Mouse (Mus musculus): ENCODE measurements around the gene Fam129a. TPM values are rescaled to one million over a fixed set of nuclear protein-coding genes. Genes with fewer than 3 reads are reported as not detected.

The Fam129a gene
- polyA plus RNA-seq, 1 experiment from 2014 or later, result 4.6 TPM

DNA sequence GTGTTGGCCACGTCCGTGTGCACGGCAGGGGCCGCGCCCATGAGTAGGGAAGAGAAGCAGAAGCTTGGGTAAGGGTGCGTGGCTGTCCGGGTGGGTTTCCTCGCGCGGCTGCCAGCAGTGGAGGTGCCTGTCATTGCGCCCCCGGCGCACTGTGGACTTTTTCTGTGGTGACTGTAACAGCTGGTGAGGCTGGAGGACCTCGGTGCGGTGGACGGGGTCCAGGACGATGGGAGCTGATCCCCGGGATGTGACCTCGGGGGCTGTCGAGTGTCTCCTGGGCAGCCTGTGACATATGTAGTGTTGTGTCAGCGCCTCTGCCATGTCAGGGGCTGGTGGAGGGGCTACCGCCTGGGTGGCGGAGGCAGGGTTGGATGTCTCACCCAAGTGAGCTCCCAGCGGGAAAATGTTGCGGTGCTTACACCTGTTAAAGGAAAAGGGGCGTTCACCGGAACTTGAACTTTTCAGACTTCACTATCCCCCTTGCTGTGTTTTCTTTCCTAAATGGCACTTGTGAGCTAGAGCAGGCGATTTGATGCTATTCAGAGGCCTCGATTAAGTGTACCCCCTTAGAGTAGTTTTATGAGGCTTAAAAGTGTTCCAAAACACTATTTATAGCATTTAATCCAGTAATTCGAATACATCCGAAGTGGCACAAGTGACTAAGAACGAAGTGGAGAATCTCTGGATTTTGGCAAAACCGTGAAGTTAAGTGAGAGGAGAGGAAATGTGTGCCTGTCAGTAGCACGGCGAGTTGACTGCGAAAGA lies 184.9 kb downstream of the Fam129a start:
- TF ChIP-seq CTCF (IDR thresholded peaks at IDR 0.05; ENCODE audit: low read depth), result no peak
- H3K9ac ChIP-seq, result peak overlapping the region; percentile 69
- peak overlapping the region; percentile 93 for H3K4me2 ChIP-seq
- 4% methylated on average over 36 of the region's 36 CpGs for WGBS
- H3K4me3 ChIP-seq (ENCODE audit: low read depth, low read length), result peak overlapping the region; percentile 90
- DNase-seq (peak; percentile 12), ATAC-seq (ENCODE audit: insufficient read depth) (no peak)
- H3K27me3 ChIP-seq (ENCODE audit: insufficient read depth, low read length), result no peaks in the 10 kb centered on the region
- H3K4me1 ChIP-seq (ENCODE audit: insufficient read depth), result peaks cover 16% of the 10 kb centered on the region
- peak overlapping the region; percentile 75 for H3K27ac ChIP-seq (ENCODE audit: low read depth)
- peaks cover 6% of the 10 kb centered on the region for H3K36me3 ChIP-seq (ENCODE audit: insufficient read depth)
- no peaks in the 10 kb centered on the region for H3K9me3 ChIP-seq (ENCODE audit: low read depth, low read length)

DNA sequence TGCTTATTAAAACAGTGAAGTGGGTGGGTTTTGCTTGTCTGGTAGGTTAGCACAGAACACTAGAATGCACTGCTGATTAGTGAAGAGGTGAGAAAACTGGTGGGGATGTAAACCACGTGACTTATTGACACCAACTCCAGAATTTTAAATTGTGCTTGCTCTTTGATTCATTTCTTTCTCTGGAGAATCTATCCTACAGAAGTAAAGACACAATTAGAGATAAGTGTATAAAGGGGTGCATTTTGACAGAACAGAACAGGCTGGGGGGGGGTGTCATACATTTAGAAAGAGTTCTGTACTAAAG lies 185.4 kb downstream of the Fam129a start:
- Histone ChIP-seq H3K4me3 (ENCODE audit: low read depth, low read length) (peak overlapping the region; percentile 90), H3K27ac (ENCODE audit: low read depth) (no peak overlapping the region), H3K9ac (peak overlapping the region; percentile 69), H3K4me1 (ENCODE audit: insufficient read depth) (peaks cover 16% of the 10 kb centered on the region), H3K36me3 (ENCODE audit: insufficient read depth) (peaks cover 12% of the 10 kb centered on the region), H3K27me3 (ENCODE audit: insufficient read depth, low read length) (no peaks in the 10 kb centered on the region), H3K9me3 (ENCODE audit: low read depth, low read length) (no peaks in the 10 kb centered on the region), H3K4me2 (peak overlapping the region; percentile 93)
- DNase-seq (no peak), ATAC-seq (ENCODE audit: insufficient read depth) (no peak)
- 26% methylated on average over 1 of the region's 1 CpGs for WGBS
- TF ChIP-seq CTCF (IDR thresholded peaks at IDR 0.05; ENCODE audit: low read depth), result no peak

DNA sequence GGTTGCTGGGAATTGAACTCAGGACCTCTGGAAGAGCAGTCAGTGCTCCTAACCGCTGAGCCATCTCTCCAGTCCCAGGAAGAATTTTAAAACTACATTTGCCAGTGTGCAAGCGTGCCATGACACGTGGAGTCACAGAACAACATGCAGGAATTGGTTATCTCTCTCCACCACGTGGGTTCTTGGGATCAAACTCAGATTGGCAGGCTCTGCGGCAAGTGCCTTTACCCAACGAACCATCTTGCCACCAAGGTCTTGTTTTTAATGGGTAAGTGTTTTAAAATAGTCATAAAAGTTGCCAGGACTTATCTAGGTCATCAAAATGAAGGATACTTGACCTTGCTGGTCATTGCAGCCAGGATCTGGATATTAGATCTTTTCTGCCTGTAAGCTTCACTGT lies 187.3 kb downstream of the Fam129a start:
- Histone ChIP-seq H3K4me2 (no peak overlapping the region), H3K9ac (no peak overlapping the region), H3K27me3 (ENCODE audit: insufficient read depth, low read length) (no peaks in the 10 kb centered on the region), H3K27ac (ENCODE audit: low read depth) (no peak overlapping the region), H3K9me3 (ENCODE audit: low read depth, low read length) (no peaks in the 10 kb centered on the region), H3K4me3 (ENCODE audit: low read depth, low read length) (no peak overlapping the region), H3K4me1 (ENCODE audit: insufficient read depth) (peaks cover 12% of the 10 kb centered on the region), H3K36me3 (ENCODE audit: insufficient read depth) (peaks cover 20% of the 10 kb centered on the region)
- WGBS, result 70% methylated on average over 6 of the region's 6 CpGs
- no peak for ATAC-seq (ENCODE audit: insufficient read depth)
- DNase-seq, result no peak
- no peak for TF ChIP-seq CTCF (IDR thresholded peaks at IDR 0.05; ENCODE audit: low read depth)

DNA sequence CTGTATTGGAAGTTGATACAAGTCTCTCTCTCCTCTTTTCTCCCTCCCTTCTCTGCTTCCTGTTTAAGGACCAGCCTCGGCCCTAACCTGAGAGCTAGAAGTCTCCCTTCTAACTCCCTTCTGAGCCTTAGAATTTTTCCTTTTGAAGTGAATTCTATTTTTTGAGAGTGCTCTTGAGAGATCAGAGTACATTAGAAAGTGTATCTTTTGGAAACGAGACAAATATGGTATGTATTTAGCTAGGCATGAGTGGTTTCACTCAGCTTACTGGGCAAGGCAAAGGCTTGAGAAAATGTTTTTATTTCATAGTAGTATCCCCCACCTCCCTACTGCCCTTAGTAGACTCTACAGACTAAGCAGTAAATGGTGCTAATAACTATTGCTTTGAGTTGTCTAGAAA lies 188.0 kb downstream of the Fam129a start:
- DNase-seq (no peak), ATAC-seq (ENCODE audit: insufficient read depth) (no peak)
- no peak for TF ChIP-seq CTCF (IDR thresholded peaks at IDR 0.05; ENCODE audit: low read depth)
- no peaks in the 10 kb centered on the region for H3K9me3 ChIP-seq (ENCODE audit: low read depth, low read length)
- peaks cover 12% of the 10 kb centered on the region for H3K4me1 ChIP-seq (ENCODE audit: insufficient read depth)
- no peak overlapping the region for H3K4me2 ChIP-seq
- no peaks in the 10 kb centered on the region for H3K27me3 ChIP-seq (ENCODE audit: insufficient read depth, low read length)
- H3K4me3 ChIP-seq (ENCODE audit: low read depth, low read length), result no peak overlapping the region
- no peak overlapping the region for H3K27ac ChIP-seq (ENCODE audit: low read depth)
- 40% methylated on average over 2 of the region's 2 CpGs for whole genome bisulfite sequencing
- H3K9ac ChIP-seq, result no peak overlapping the region
- H3K36me3 ChIP-seq (ENCODE audit: insufficient read depth), result peaks cover 20% of the 10 kb centered on the region

DNA sequence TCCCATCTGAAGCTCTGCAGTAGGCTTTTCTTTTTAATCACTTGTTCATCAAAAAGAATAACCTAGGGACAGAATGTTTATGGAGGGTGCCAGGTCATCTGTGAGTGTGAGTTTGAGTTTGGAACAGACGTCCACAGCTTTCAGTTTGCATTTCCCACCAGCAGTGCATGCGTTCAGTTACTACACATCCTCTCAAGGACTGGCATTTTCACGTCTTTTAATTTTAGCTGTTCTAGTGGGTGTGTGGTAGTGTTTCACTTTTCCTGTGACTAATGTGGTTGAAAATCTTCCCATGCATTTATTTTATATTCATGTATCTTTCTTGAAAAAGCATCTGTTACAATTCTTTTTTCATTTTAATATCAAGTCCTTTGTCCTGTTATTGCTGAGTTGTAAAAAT lies 193.2 kb downstream of the Fam129a start:
- no peak overlapping the region for H3K9ac ChIP-seq
- peaks cover 20% of the 10 kb centered on the region for H3K36me3 ChIP-seq (ENCODE audit: insufficient read depth)
- no peak overlapping the region for H3K4me3 ChIP-seq (ENCODE audit: low read depth, low read length)
- no peaks in the 10 kb centered on the region for H3K4me1 ChIP-seq (ENCODE audit: insufficient read depth)
- no peaks in the 10 kb centered on the region for H3K9me3 ChIP-seq (ENCODE audit: low read depth, low read length)
- H3K4me2 ChIP-seq, result no peak overlapping the region
- TF ChIP-seq CTCF (IDR thresholded peaks at IDR 0.05; ENCODE audit: low read depth), result no peak
- H3K27me3 ChIP-seq (ENCODE audit: insufficient read depth, low read length), result no peaks in the 10 kb centered on the region
- no peak overlapping the region for H3K27ac ChIP-seq (ENCODE audit: low read depth)
- ATAC-seq (ENCODE audit: insufficient read depth) (no peak), DNase-seq (no peak)
- WGBS, result 58% methylated on average over 3 of the region's 3 CpGs

DNA sequence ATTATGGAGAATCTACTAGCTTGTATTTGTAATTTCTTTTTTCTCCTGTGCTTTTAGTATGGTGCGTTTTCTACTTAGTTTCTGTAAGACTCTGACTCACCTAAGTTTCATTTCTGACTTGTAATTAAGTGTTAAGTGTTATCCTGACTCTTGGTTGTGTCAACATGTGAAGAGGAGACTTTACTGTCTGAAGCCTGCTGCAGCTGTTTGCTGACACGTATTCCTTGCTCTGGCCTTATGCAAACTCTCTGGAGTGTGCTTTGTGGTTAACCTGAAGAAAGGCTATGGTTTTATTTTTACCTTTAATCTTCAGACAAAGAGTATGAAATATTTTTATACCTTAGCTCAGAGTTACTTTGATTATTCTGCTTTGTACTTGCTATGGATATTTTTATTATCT lies 195.2 kb downstream of the Fam129a start:
- Histone ChIP-seq H3K9ac (no peak overlapping the region), H3K27ac (ENCODE audit: low read depth) (no peak overlapping the region), H3K4me2 (no peak overlapping the region), H3K4me3 (ENCODE audit: low read depth, low read length) (no peak overlapping the region), H3K27me3 (ENCODE audit: insufficient read depth, low read length) (no peaks in the 10 kb centered on the region), H3K4me1 (ENCODE audit: insufficient read depth) (no peaks in the 10 kb centered on the region), H3K36me3 (ENCODE audit: insufficient read depth) (peaks cover 17% of the 10 kb centered on the region), H3K9me3 (ENCODE audit: low read depth, low read length) (no peaks in the 10 kb centered on the region)
- WGBS, result 45% methylated on average over 2 of the region's 2 CpGs
- TF ChIP-seq CTCF (IDR thresholded peaks at IDR 0.05; ENCODE audit: low read depth), result no peak
- DNase-seq (no peak), ATAC-seq (ENCODE audit: insufficient read depth) (no peak)

DNA sequence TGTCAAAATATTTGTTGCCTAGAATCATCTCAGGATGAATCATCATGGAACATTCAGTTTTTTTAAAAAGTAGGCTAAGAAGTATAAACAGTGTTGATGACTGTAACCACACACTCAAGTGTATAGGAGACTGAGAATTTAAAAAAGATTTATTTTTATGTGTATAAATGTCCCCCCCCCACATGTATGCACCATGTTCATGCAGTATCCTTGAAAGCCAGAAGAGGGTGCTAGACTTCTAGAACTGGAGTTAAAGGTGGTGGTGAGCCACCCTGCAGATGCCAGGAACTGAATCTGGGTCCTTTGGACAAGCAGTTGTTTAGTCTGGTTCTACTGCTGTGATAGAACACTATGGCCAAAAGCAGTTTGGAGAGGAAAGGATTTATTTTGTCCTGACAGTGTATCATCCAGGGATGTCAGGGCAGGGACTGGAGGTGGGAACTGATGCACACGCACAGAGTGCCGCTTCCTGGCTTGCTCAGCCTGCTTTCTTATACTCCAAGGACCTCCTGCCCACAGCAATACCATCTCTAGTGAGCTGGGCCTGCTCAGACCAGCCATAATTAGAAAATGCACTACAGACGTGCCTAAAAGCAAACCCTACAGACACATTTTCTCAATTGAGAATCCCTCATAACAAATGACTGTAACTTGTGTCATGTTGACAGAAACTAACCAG lies 196.1 kb downstream of the Fam129a start:
- Histone ChIP-seq H3K27ac (ENCODE audit: low read depth) (no peak overlapping the region), H3K4me1 (ENCODE audit: insufficient read depth) (no peaks in the 10 kb centered on the region), H3K4me2 (no peak overlapping the region), H3K9ac (no peak overlapping the region), H3K9me3 (ENCODE audit: low read depth, low read length) (no peaks in the 10 kb centered on the region), H3K36me3 (ENCODE audit: insufficient read depth) (peaks cover 14% of the 10 kb centered on the region; the same call in 1 of the 2 replicates), H3K27me3 (ENCODE audit: insufficient read depth, low read length) (no peaks in the 10 kb centered on the region), H3K4me3 (ENCODE audit: low read depth, low read length) (no peak overlapping the region)
- 56% methylated on average over 3 of the region's 3 CpGs for WGBS
- no peak for TF ChIP-seq CTCF (IDR thresholded peaks at IDR 0.05; ENCODE audit: low read depth)
- ATAC-seq (ENCODE audit: insufficient read depth) (no peak), DNase-seq (no peak)
